Mouse (Mus musculus) heart, embryonic 14.5 days (tissue): Measurements from ENCODE around the gene Nsrp1. TPM values are rescaled to one million over a fixed set of nuclear protein-coding genes. Genes with fewer than 3 reads are reported as not detected.
A peak's percentile ranks its signal among the peaks of the same experiment; 100 is the strongest.
"Not testable (repeated sequence)": the region's sequence is repeated elsewhere in the genome, so short reads cannot be mapped to it uniquely, and the experiment has no call there.

Experiments
- ATAC-seq: fragments of 200-750 bp; cut with Nextera tagmentation; 2 replicates; pipeline ENCODE4 v1.8.0; 2017; ENCODE audit warnings: low read depth, moderate TSS enrichment; ENCODE audit not compliant: insufficient number of reproducible peaks, insufficient read depth, low FRiP score
- H3K27ac ChIP-seq, 2 experiments: fragments of 200-500 bp in 1 of 2; fragments of 300-500 bp in 1 of 2; sonication (generic) in 1 of 2; replicated peaks in 1 of 2; 2 replicates each; pipeline ENCODE4 v1.5.1; 2012 to 2014; ENCODE audit warnings: low read depth in 2 of 2, low read length in 2 of 2, control low read depth in 1 of 2, mild to moderate bottlenecking in 1 of 2, mixed read lengths in 1 of 2; ENCODE audit not compliant: control insufficient read depth in 1 of 2, insufficient read depth in 1 of 2
- H3K27me3 ChIP-seq: fragments of 300-500 bp; sonication (generic); 2 replicates; pipeline ENCODE4 v1.6.1; 2014; ENCODE audit warnings: mild to moderate bottlenecking, low read length, control low read depth; ENCODE audit not compliant: control insufficient read depth, insufficient read depth
- H3K36me3 ChIP-seq: fragments of 300-500 bp; sonication (generic); 2 replicates; pipeline ENCODE4 v1.6.1; 2014; ENCODE audit warnings: mild to moderate bottlenecking, control low read depth, low read length, mixed read lengths; ENCODE audit not compliant: control insufficient read depth, insufficient read depth
- H3K4me1 ChIP-seq, 2 experiments: fragments of 200-500 bp in 1 of 2; fragments of 300-500 bp in 1 of 2; sonication (generic) in 1 of 2; 2 replicates each; pipeline ENCODE4 v1.6.1; 2012 to 2014; ENCODE audit warnings: low read length in 2 of 2, control low read depth in 1 of 2, mixed read lengths in 1 of 2; ENCODE audit not compliant: control insufficient read depth in 2 of 2, insufficient read depth in 2 of 2
- H3K4me2 ChIP-seq: fragments of 300-500 bp; sonication (generic); 2 replicates; pipeline ENCODE4 v1.6.1; 2014; ENCODE audit warnings: mild to moderate bottlenecking, low read length
- H3K4me3 ChIP-seq, 2 experiments: fragments of 200-500 bp in 1 of 2; fragments of 300-500 bp in 1 of 2; sonication (generic) in 1 of 2; 2 replicates each; pipeline ENCODE4 v1.5.1; 2012 to 2014; ENCODE audit warnings: low read length in 2 of 2, mild to moderate bottlenecking in 2 of 2, control low read depth in 1 of 2, low read depth in 1 of 2, moderate library complexity in 1 of 2; ENCODE audit not compliant: control insufficient read depth in 1 of 2, insufficient read depth in 1 of 2
- H3K9ac ChIP-seq: fragments of 300-500 bp; sonication (generic); 2 replicates; pipeline ENCODE4 v1.6.1; 2014; ENCODE audit warnings: mild to moderate bottlenecking, low read length
- H3K9me3 ChIP-seq: fragments of 300-500 bp; sonication (generic); 2 replicates; pipeline ENCODE4 v1.6.1; 2016; ENCODE audit warnings: low read length, control low read depth; ENCODE audit not compliant: control insufficient read depth
- WGBS: fragments of 180-500 bp; shearing (Covaris S2); extraction: QIAGEN DNeasy Blood & Tissue Kit; methylation state at CpG from one replicate; pipeline ENCODE4 v1.1.7; 2014; 5-methylcytosine and 5-hydroxymethylcytosine counted together
- polyA plus RNA-seq: library from polyadenylated mRNA; unstranded; fragments of >200 nt; fragmentation: Nextera tagmentation; extraction: Ambion mirVana; gene quantifications from 2 replicates; pipeline ENCODE4 v1.2.1, GENCODE M21; 2014

Gene Nsrp1
- polyA plus RNA-seq: 44.6 and 48.0 TPM in 2 replicates

GRCm38 (mm10) chr11:77078273-77079134 is at the start of gene Nsrp1:
Gene Nsrp1 (minus strand): TSS chr11:77078435.
- peak within 1 kb of the TSS; percentile 74 to 89 for H3K4me3 ChIP-seq
- ATAC-seq: peak; percentile 89
- peak within 1 kb of the TSS; percentile 92 for H3K9ac ChIP-seq
- H3K9me3 ChIP-seq: no peaks in the 10 kb centered on the region
- H3K27me3 ChIP-seq: peaks cover 8% of the 10 kb centered on the region
- peak within 1 kb of the TSS; percentile 77 to 86 for H3K27ac ChIP-seq
- peak within 1 kb of the TSS; percentile 77 for H3K4me2 ChIP-seq
- WGBS: 3% methylated on average over 48 of the region's 48 CpGs
- H3K4me1 ChIP-seq: 0 out of 4 replicates have a peak, but pooled peaks cover 0 to 2% of the 10 kb centered on the region in 2 experiments
- peaks cover 30% of the 10 kb centered on the region for H3K36me3 ChIP-seq

GRCm38 (mm10) chr11:77111141-77111540 is 32.9 kb upstream of the Nsrp1 start:
- Histone ChIP-seq H3K4me3 (no peak overlapping the region), H3K27me3 (no peaks in the 10 kb centered on the region), H3K9ac (no peak overlapping the region), H3K9me3 (no peaks in the 10 kb centered on the region), H3K27ac (no peak overlapping the region), H3K4me1 (no peaks in the 10 kb centered on the region), H3K4me2 (no peak overlapping the region), H3K36me3 (no peaks in the 10 kb centered on the region)
- 84% methylated on average over 6 of the region's 6 CpGs for WGBS
- no peak for ATAC-seq

DNA sequence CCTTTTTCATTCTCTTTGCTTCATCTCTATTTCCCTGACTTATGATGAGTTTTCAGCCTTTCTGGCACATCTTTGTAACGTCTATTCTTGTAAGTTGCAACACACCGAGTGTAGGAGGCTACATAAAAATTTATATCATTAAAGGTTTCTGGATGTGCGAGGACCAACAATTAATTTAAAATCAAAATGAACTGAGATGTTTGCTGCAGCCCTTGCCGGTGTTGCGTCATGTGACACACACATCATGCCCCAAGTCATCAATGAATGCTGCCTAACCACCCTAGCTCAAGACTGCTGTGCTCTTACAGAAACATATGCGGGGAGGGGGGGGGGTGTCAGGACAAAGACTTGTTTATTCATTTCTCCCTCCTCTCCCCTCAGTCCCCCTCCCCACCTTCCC is 30.2 kb upstream of the Nsrp1 start:
- Histone ChIP-seq H3K36me3 (no peaks in the 10 kb centered on the region), H3K27me3 (no peaks in the 10 kb centered on the region), H3K9me3 (no peaks in the 10 kb centered on the region), H3K9ac (no peak overlapping the region), H3K4me3 (no peak overlapping the region), H3K4me2 (no peak overlapping the region), H3K4me1 (no peaks in the 10 kb centered on the region), H3K27ac (no peak overlapping the region)
- no peak for ATAC-seq
- 86% methylated on average over 6 of the region's 6 CpGs for WGBS

DNA sequence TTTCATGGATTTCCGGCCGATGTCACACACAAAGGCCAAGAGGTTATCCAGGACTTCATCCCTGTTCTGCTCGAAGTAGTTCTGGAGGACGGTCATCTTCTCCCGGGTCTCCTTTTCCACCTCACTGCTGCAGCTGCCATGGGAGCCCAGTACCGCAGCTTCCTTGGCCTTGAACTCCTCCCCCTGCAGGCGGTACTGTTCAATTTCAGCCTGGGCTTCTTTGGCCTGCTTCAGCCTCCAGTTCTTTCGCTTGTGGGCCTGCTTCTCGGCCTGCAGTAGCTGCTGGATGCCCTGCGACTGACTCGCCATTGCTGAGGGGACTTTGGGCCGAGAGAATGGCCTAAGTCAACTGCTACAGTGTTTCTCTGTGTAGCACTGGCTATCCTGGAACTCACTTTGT is 29.6 kb upstream of the Nsrp1 start:
- H3K27ac ChIP-seq, H3K4me2 ChIP-seq, H3K36me3 ChIP-seq, ATAC-seq, H3K4me1 ChIP-seq, H3K27me3 ChIP-seq, H3K9ac ChIP-seq, H3K9me3 ChIP-seq, H3K4me3 ChIP-seq: not testable (repeated sequence)
- WGBS: 76% methylated on average over 12 of the region's 12 CpGs

GRCm38 (mm10) chr11:77106961-77107360 is 28.7 kb upstream of the Nsrp1 start:
- no peak overlapping the region for H3K4me3 ChIP-seq
- WGBS: 95% methylated on average over 6 of the region's 6 CpGs
- no peaks in the 10 kb centered on the region for H3K9me3 ChIP-seq
- H3K36me3 ChIP-seq: no peaks in the 10 kb centered on the region
- no peaks in the 10 kb centered on the region for H3K27me3 ChIP-seq
- H3K27ac ChIP-seq: no peak overlapping the region
- no peak overlapping the region for H3K4me2 ChIP-seq
- H3K4me1 ChIP-seq: no peaks in the 10 kb centered on the region
- H3K9ac ChIP-seq: no peak overlapping the region
- no peak for ATAC-seq

- no peak overlapping the region for H3K9ac ChIP-seq
- no peak for ATAC-seq
- peaks cover 6 to 8% of the 10 kb centered on the region in 2 experiments for H3K4me1 ChIP-seq
- no peaks in the 10 kb centered on the region for H3K9me3 ChIP-seq
- H3K4me2 ChIP-seq: peak overlapping the region; percentile 31; the same call in 1 of the 2 replicates
- H3K27ac ChIP-seq: no peak overlapping the region
- no peak overlapping the region for H3K4me3 ChIP-seq
- no peaks in the 10 kb centered on the region for H3K36me3 ChIP-seq
- WGBS: 14% methylated on average over 10 of the region's 10 CpGs
- no peaks in the 10 kb centered on the region for H3K27me3 ChIP-seq
Observed at GRCm38 (mm10) chr11:77100137-77100937, 22.1 kb upstream of the Nsrp1 start.

GRCm38 (mm10) chr11:77098332-77098972 is 20.2 kb upstream of the Nsrp1 start:
- Histone ChIP-seq H3K36me3 (no peaks in the 10 kb centered on the region), H3K27me3 (no peaks in the 10 kb centered on the region), H3K4me2 (no peak overlapping the region), H3K4me1 (peaks cover 6 to 8% of the 10 kb centered on the region in 2 experiments), H3K4me3 (no peak overlapping the region), H3K9me3 (no peaks in the 10 kb centered on the region), H3K27ac (no peak overlapping the region), H3K9ac (no peak overlapping the region)
- ATAC-seq: no peak
- WGBS: 73% methylated on average over 19 of the region's 19 CpGs
